Mouse (Mus musculus): ENCODE results near the gene Scrg1. TPM values are rescaled to one million over a fixed set of nuclear protein-coding genes. Genes with fewer than 3 reads are reported as not detected.
A peak's percentile ranks its signal among the peaks of the same experiment; 100 is the strongest.

Scrg1 gene
- polyA plus RNA-seq, 1 experiment, result 1.0 TPM

- Histone ChIP-seq H3K4me1 (ENCODE audit: control insufficient read depth, insufficient read depth, low read length) (no peaks in the 10 kb centered on the region), H3K4me3 (ENCODE audit: insufficient read depth, low read length) (no peak overlapping the region), H3K27ac (ENCODE audit: insufficient read depth, low read length) (no peak overlapping the region)
- TF ChIP-seq CTCF (IDR thresholded peaks at IDR 0.05; ENCODE audit: borderline replicate concordance, insufficient read depth, low read length) (no peak), POLR2A (IDR thresholded peaks at IDR 0.05; ENCODE audit: low read depth, low read length) (no peak)
Measured at GRCm38 (mm10) chr8:57479700-57480099, 24.0 kb downstream of the Scrg1 start.

GRCm38 (mm10) chr8:57480606-57481005 is 24.9 kb downstream of the Scrg1 start:
- TF ChIP-seq CTCF (IDR thresholded peaks at IDR 0.05; ENCODE audit: borderline replicate concordance, insufficient read depth, low read length), result no peak
- TF ChIP-seq POLR2A (IDR thresholded peaks at IDR 0.05; ENCODE audit: low read depth, low read length), result no peak
- H3K27ac ChIP-seq (ENCODE audit: insufficient read depth, low read length), result no peak overlapping the region
- H3K4me1 ChIP-seq (ENCODE audit: control insufficient read depth, insufficient read depth, low read length), result peaks cover 4% of the 10 kb centered on the region
- H3K4me3 ChIP-seq (ENCODE audit: insufficient read depth, low read length), result no peak overlapping the region

GRCm38 (mm10) chr8:57486491-57487440 is 31.0 kb downstream of the Scrg1 start:
- Histone ChIP-seq H3K27ac (ENCODE audit: insufficient read depth, low read length) (peak overlapping the region; percentile 44), H3K4me3 (ENCODE audit: insufficient read depth, low read length) (peak overlapping the region; percentile 96), H3K4me1 (ENCODE audit: control insufficient read depth, insufficient read depth, low read length) (peaks cover 5% of the 10 kb centered on the region)
- TF ChIP-seq POLR2A (IDR thresholded peaks at IDR 0.05; ENCODE audit: low read depth, low read length) (peak; percentile 23; the same call in 1 of the 2 replicates), CTCF (IDR thresholded peaks at IDR 0.05; ENCODE audit: borderline replicate concordance, insufficient read depth, low read length) (no peak)

- H3K27ac ChIP-seq (ENCODE audit: insufficient read depth, low read length), result peak within 1 kb of the TSS; percentile 44
- TF ChIP-seq POLR2A (IDR thresholded peaks at IDR 0.05; ENCODE audit: low read depth, low read length), result peak; percentile 66
- no peak for TF ChIP-seq CTCF (IDR thresholded peaks at IDR 0.05; ENCODE audit: borderline replicate concordance, insufficient read depth, low read length)
- peaks cover 5% of the 10 kb centered on the region for H3K4me1 ChIP-seq (ENCODE audit: control insufficient read depth, insufficient read depth, low read length)
- H3K4me3 ChIP-seq (ENCODE audit: insufficient read depth, low read length), result peak within 1 kb of the TSS; percentile 96
Measured at GRCm38 (mm10) chr8:57487441-57488155, 31.9 kb downstream of the Scrg1 start, which contains the start of gene Sap30. Sap30 (minus strand) TSS chr8:57487860.

- Histone ChIP-seq H3K4me1 (ENCODE audit: control insufficient read depth, insufficient read depth, low read length) (peaks cover 5% of the 10 kb centered on the region), H3K27ac (ENCODE audit: insufficient read depth, low read length) (peak overlapping the region; percentile 36; the same call in 1 of the 2 replicates), H3K4me3 (ENCODE audit: insufficient read depth, low read length) (peak overlapping the region; percentile 68)
- TF ChIP-seq CTCF (IDR thresholded peaks at IDR 0.05; ENCODE audit: borderline replicate concordance, insufficient read depth, low read length) (no peak), POLR2A (IDR thresholded peaks at IDR 0.05; ENCODE audit: low read depth, low read length) (peak; percentile 59)
Measured at GRCm38 (mm10) chr8:57488312-57488765, 32.6 kb downstream of the Scrg1 start.

GRCm38 (mm10) chr8:57489366-57489765 is 33.6 kb downstream of the Scrg1 start:
- no peak overlapping the region for H3K4me3 ChIP-seq (ENCODE audit: insufficient read depth, low read length)
- H3K27ac ChIP-seq (ENCODE audit: insufficient read depth, low read length), result no peak overlapping the region
- TF ChIP-seq CTCF (IDR thresholded peaks at IDR 0.05; ENCODE audit: borderline replicate concordance, insufficient read depth, low read length) (no peak), POLR2A (IDR thresholded peaks at IDR 0.05; ENCODE audit: low read depth, low read length) (no peak)
- H3K4me1 ChIP-seq (ENCODE audit: control insufficient read depth, insufficient read depth, low read length), result peaks cover 5% of the 10 kb centered on the region

- TF ChIP-seq POLR2A (IDR thresholded peaks at IDR 0.05; ENCODE audit: low read depth, low read length) (no peak), CTCF (IDR thresholded peaks at IDR 0.05; ENCODE audit: borderline replicate concordance, insufficient read depth, low read length) (no peak)
- Histone ChIP-seq H3K4me1 (ENCODE audit: control insufficient read depth, insufficient read depth, low read length) (peaks cover 5% of the 10 kb centered on the region), H3K4me3 (ENCODE audit: insufficient read depth, low read length) (no peak overlapping the region), H3K27ac (ENCODE audit: insufficient read depth, low read length) (no peak overlapping the region)
Measured at GRCm38 (mm10) chr8:57489896-57490295, 34.2 kb downstream of the Scrg1 start.

GRCm38 (mm10) chr8:57491873-57492272 is 36.1 kb downstream of the Scrg1 start:
- TF ChIP-seq CTCF (IDR thresholded peaks at IDR 0.05; ENCODE audit: borderline replicate concordance, insufficient read depth, low read length) (no peak), POLR2A (IDR thresholded peaks at IDR 0.05; ENCODE audit: low read depth, low read length) (no peak)

GRCm38 (mm10) chr8:57498494-57498846 is 42.7 kb downstream of the Scrg1 start:
- no peak overlapping the region for H3K27ac ChIP-seq (ENCODE audit: insufficient read depth, low read length)
- H3K4me3 ChIP-seq (ENCODE audit: insufficient read depth, low read length), result no peak overlapping the region
- no peak for TF ChIP-seq CTCF (IDR thresholded peaks at IDR 0.05; ENCODE audit: borderline replicate concordance, insufficient read depth, low read length)
- no peak for TF ChIP-seq POLR2A (IDR thresholded peaks at IDR 0.05; ENCODE audit: low read depth, low read length)
- peaks cover 3% of the 10 kb centered on the region; the same call in 1 of the 2 replicates for H3K4me1 ChIP-seq (ENCODE audit: control insufficient read depth, insufficient read depth, low read length)

More at GRCm38 (mm10) chr8:57491873-57492272, 36.1 kb downstream of the Scrg1 start:
- no peak overlapping the region for H3K4me3 ChIP-seq (ENCODE audit: insufficient read depth, low read length)
- no peak overlapping the region for H3K27ac ChIP-seq (ENCODE audit: insufficient read depth, low read length)
- no peaks in the 10 kb centered on the region for H3K4me1 ChIP-seq (ENCODE audit: control insufficient read depth, insufficient read depth, low read length)

Measured in embryonic fibroblast, embryonic 13.5 days (primary cell).